Mouse (Mus musculus) E14TG2a.4 (cell line): ENCODE measurements at regions not wholly inside any gene's neighbourhood (a gene's known extent, or its start where the extent isn't known, plus 50 kb on each side); places are given as distances from the start of the nearest gene placed in this dataset.

ENCODE experiments used
- CTCF ChIP-seq: conservative IDR thresholded peaks from 2 replicates; pipeline ENCODE4 v1.5.1; 2014; ENCODE audit warnings: low read length
- POU5F1 ChIP-seq: IDR thresholded peaks from 2 replicates; pipeline ENCODE4 v1.6.1; 2014; ENCODE audit warnings: low read length, borderline replicate concordance

GRCm38 (mm10) chr1:90412511-90413045 is 190.2 kb upstream of the Cops8 start:
- TF ChIP-seq CTCF (no peak), POU5F1 (no peak)
